Mouse (Mus musculus) bone marrow, adult 2 months (tissue): ENCODE data around the gene Srsf11. TPM values are rescaled to one million over a fixed set of nuclear protein-coding genes. Genes with fewer than 3 reads are reported as not detected.

Experiments used
- H3K27ac ChIP-seq: fragments of 200-500 bp; 2 replicates; pipeline ENCODE4 v1.5.1; 2012; ENCODE audit warnings: low read depth, mild to moderate bottlenecking, control low read depth, inconsistent platforms, low read length; ENCODE audit not compliant: control insufficient read depth, poor library complexity, insufficient read depth
- H3K4me1 ChIP-seq: fragments of 200-500 bp; 2 replicates; pipeline ENCODE4 v1.6.1; 2011; ENCODE audit warnings: low read length; ENCODE audit not compliant: control insufficient read depth, insufficient read depth
- H3K4me3 ChIP-seq: fragments of 200-500 bp; replicated peaks from 2 replicates; pipeline ENCODE3; 2011; ENCODE audit warnings: mild to moderate bottlenecking, low read depth, low read length, control low read depth; ENCODE audit not compliant: control insufficient read depth
- CTCF ChIP-seq: fragments of 200-500 bp; IDR thresholded peaks from 2 replicates; pipeline ENCODE4 v1.5.1; 2011; ENCODE audit warnings: low read length, control low read depth; ENCODE audit not compliant: control insufficient read depth, insufficient read depth
- POLR2A ChIP-seq: fragments of 200-500 bp; IDR thresholded peaks from 2 replicates; pipeline ENCODE4 v1.6.1; 2011; ENCODE audit warnings: low read depth, mild to moderate bottlenecking, control low read depth, low read length, borderline replicate concordance; ENCODE audit not compliant: control insufficient read depth
- WGBS: fragments of 180-500 bp; shearing (Covaris S2); methylation state at CpG from one replicate; pipeline ENCODE4 v1.1.7; 2018; 5-methylcytosine and 5-hydroxymethylcytosine counted together
- polyA plus RNA-seq: library from polyadenylated mRNA; stranded (reverse); fragments of >200 nt; gene quantifications from 2 replicates; pipeline ENCODE4 v1.2.4, GENCODE M21; 2011; ENCODE audit warnings: low replicate concordance; ENCODE audit not compliant: missing spikeins, insufficient read depth, insufficient read length

The Srsf11 gene
- 164 and 180 TPM in 2 replicates for polyA plus RNA-seq

GRCm38 (mm10) chr3:158036329-158036988 lies at the start of gene Srsf11, which contains the start of gene Lrrc40:
Gene Srsf11 (minus strand): TSS chr3:158036639.
Gene Lrrc40 (plus strand): TSS chr3:158036662.
- Histone ChIP-seq H3K4me3 (peak within 1 kb of the TSS; percentile 85), H3K27ac (peak within 1 kb of the TSS; percentile 87), H3K4me1 (no peaks in the 10 kb centered on the region)
- under 1% methylated on average over 55 of the region's 55 CpGs for WGBS
- peak; percentile 87; the same call in 1 of the 2 replicates for TF ChIP-seq POLR2A
- TF ChIP-seq CTCF, result no peak; the same call in 1 of the 2 replicates

- Histone ChIP-seq H3K4me3 (no peak overlapping the region), H3K27ac (no peak overlapping the region), H3K4me1 (no peaks in the 10 kb centered on the region)
- TF ChIP-seq POLR2A (no peak), CTCF (no peak)
- 76% methylated on average over 5 of the region's 5 CpGs for WGBS
These were observed 41.4 kb upstream of the Srsf11 start for GRCm38 (mm10) chr3:158077828-158078227.

GRCm38 (mm10) chr3:158077380-158077772 lies 40.9 kb upstream of the Srsf11 start:
- 0% methylated on average over 1 of the region's 1 CpGs for WGBS
- TF ChIP-seq POLR2A, result no peak
- TF ChIP-seq CTCF, result no peak
- Histone ChIP-seq H3K27ac (no peak overlapping the region), H3K4me3 (no peak overlapping the region), H3K4me1 (no peaks in the 10 kb centered on the region)

- TF ChIP-seq CTCF (no peak), POLR2A (no peak)
- WGBS, result 42% methylated on average over 4 of the region's 4 CpGs
- Histone ChIP-seq H3K4me3 (no peak overlapping the region), H3K4me1 (no peaks in the 10 kb centered on the region), H3K27ac (no peak overlapping the region)
These were observed 40.4 kb upstream of the Srsf11 start for GRCm38 (mm10) chr3:158076685-158077379.

GRCm38 (mm10) chr3:158075004-158075403 lies 38.6 kb upstream of the Srsf11 start:
- Histone ChIP-seq H3K4me1 (no peaks in the 10 kb centered on the region), H3K27ac (no peak overlapping the region), H3K4me3 (no peak overlapping the region)
- TF ChIP-seq CTCF (no peak), POLR2A (no peak)
- 83% methylated on average over 2 of the region's 2 CpGs for WGBS

- Histone ChIP-seq H3K27ac (no peak overlapping the region), H3K4me1 (no peaks in the 10 kb centered on the region), H3K4me3 (no peak overlapping the region)
- WGBS, result 89% methylated on average over 9 of the region's 9 CpGs
- TF ChIP-seq POLR2A (no peak), CTCF (no peak)
These were observed 32.3 kb upstream of the Srsf11 start for GRCm38 (mm10) chr3:158068613-158069263.

GRCm38 (mm10) chr3:158067916-158068315 lies 31.5 kb upstream of the Srsf11 start:
- H3K4me1 ChIP-seq, result no peaks in the 10 kb centered on the region
- TF ChIP-seq POLR2A, result no peak
- TF ChIP-seq CTCF, result no peak
- WGBS, result 88% methylated on average over 7 of the region's 7 CpGs
- H3K4me3 ChIP-seq, result no peak overlapping the region
- H3K27ac ChIP-seq, result no peak overlapping the region

- Histone ChIP-seq H3K4me1 (no peaks in the 10 kb centered on the region; the same call in 1 of the 2 replicates), H3K27ac (no peak overlapping the region), H3K4me3 (no peak overlapping the region)
- no peak for TF ChIP-seq CTCF
- no peak for TF ChIP-seq POLR2A
- 84% methylated on average over 2 of the region's 2 CpGs for WGBS
These were observed 28.8 kb upstream of the Srsf11 start for GRCm38 (mm10) chr3:158065256-158065655.

GRCm38 (mm10) chr3:158061811-158062523 lies 25.5 kb upstream of the Srsf11 start:
- Histone ChIP-seq H3K4me3 (no peak overlapping the region), H3K4me1 (no peaks in the 10 kb centered on the region; the same call in 1 of the 2 replicates), H3K27ac (0 out of 2 replicates have a peak overlapping the region, but pooled peaks have one; percentile 24)
- no peak for TF ChIP-seq CTCF
- no peak for TF ChIP-seq POLR2A
- 57% methylated on average over 5 of the region's 5 CpGs for WGBS
